Mouse (Mus musculus): ENCODE measurements around the gene Enoph1. TPM values are rescaled to one million over a fixed set of nuclear protein-coding genes. Genes with fewer than 3 reads are reported as not detected.

Enoph1 gene
- polyA plus RNA-seq, 1 experiment from 2014 or later: 45.4 TPM

- no peak for ATAC-seq (ENCODE audit: insufficient number of reproducible peaks, insufficient read depth, low FRiP score, low read depth)
- no peak overlapping the region for H3K4me3 ChIP-seq (ENCODE audit: low read depth, low read length)
- H3K4me1 ChIP-seq (ENCODE audit: control insufficient read depth, insufficient read depth, low read length): peaks cover 4% of the 10 kb centered on the region; the same call in 1 of the 2 replicates
- no peak overlapping the region for H3K9ac ChIP-seq (replicated peaks; ENCODE audit: low read depth, low read length)
- no peaks in the 10 kb centered on the region for H3K27me3 ChIP-seq (ENCODE audit: control insufficient read depth, insufficient read depth, low read length)
- WGBS: 44% methylated on average over 8 of the region's 8 CpGs
- H3K36me3 ChIP-seq (ENCODE audit: control insufficient read depth, insufficient read depth, low read length): no peaks in the 10 kb centered on the region
- H3K4me2 ChIP-seq (replicated peaks; ENCODE audit: low read depth, low read length): no peak overlapping the region
- H3K9me3 ChIP-seq (ENCODE audit: control insufficient read depth, low read depth, low read length): no peaks in the 10 kb centered on the region
- no peak overlapping the region for H3K27ac ChIP-seq (ENCODE audit: low read length)
These were observed 45.3 kb downstream of the Enoph1 start for GRCm38 (mm10) chr5:100085097-100085496.

DNA sequence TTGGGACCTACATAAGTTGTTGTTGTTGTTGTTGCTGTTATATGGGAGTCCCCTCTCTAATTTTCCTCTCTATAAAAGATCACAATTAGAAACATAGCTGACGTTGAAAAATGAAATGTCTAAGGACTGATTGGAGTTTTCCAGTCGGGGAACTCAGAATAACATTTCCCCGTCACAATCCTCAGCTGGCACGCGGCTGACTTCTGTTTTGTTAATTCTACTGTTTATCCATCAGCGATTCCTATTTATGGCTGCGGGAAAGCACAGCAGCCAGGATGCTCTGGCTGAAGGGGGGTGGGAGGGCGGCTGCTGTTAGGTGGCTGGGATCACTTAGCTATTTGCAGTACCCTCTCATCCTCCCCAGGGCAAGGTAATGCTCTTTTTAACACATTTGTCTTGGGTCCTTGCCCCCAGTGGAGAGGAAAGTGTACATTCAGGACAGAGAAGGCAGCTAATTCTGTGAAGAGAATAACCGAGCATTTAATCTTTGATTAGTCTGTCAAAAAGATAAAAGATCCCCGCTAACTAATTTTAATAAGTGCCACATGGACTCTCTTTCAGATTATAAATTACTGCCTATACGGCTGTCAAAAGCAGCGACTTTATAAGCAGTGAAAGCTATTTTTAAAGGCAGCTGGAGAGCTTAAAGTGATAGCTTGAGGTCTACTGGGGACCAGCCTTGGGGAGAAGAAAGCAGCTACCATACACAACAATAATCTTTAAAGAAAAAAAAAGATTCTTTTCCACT lies 50.9 kb downstream of the Enoph1 start:
- ATAC-seq (ENCODE audit: insufficient number of reproducible peaks, insufficient read depth, low FRiP score, low read depth): no peak
- no peaks in the 10 kb centered on the region for H3K9me3 ChIP-seq (ENCODE audit: control insufficient read depth, low read depth, low read length)
- H3K27me3 ChIP-seq (ENCODE audit: control insufficient read depth, insufficient read depth, low read length): no peaks in the 10 kb centered on the region
- peaks cover 12% of the 10 kb centered on the region; the same call in 1 of the 2 replicates for H3K4me1 ChIP-seq (ENCODE audit: control insufficient read depth, insufficient read depth, low read length)
- no peaks in the 10 kb centered on the region for H3K36me3 ChIP-seq (ENCODE audit: control insufficient read depth, insufficient read depth, low read length)
- 29% methylated on average over 12 of the region's 12 CpGs for WGBS
- H3K27ac ChIP-seq (ENCODE audit: low read length): no peak overlapping the region
- H3K4me2 ChIP-seq (replicated peaks; ENCODE audit: low read depth, low read length): peak overlapping the region; percentile 17; the same call in 1 of the 2 replicates
- no peak overlapping the region for H3K4me3 ChIP-seq (ENCODE audit: low read depth, low read length)
- no peak overlapping the region for H3K9ac ChIP-seq (replicated peaks; ENCODE audit: low read depth, low read length)

DNA sequence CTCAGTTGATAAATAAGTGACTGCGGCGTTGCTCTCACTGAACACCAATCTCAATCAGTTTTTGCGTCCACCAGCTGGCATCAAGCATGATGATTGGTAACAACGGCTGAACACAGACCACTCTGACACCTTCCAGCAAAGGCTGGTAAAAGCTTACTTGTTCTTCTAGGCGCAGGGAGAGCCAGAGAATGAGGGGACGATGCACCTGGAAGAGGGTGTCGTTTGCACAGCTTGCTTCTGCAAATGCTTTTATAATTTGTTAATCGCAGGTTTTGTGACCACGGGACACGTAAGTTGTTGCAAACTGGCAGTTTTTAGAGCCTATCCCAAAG lies 51.4 kb downstream of the Enoph1 start:
- no peak for ATAC-seq (ENCODE audit: insufficient number of reproducible peaks, insufficient read depth, low FRiP score, low read depth)
- WGBS: 38% methylated on average over 10 of the region's 10 CpGs
- Histone ChIP-seq H3K4me3 (ENCODE audit: low read depth, low read length) (no peak overlapping the region), H3K4me1 (ENCODE audit: control insufficient read depth, insufficient read depth, low read length) (peaks cover 12% of the 10 kb centered on the region; the same call in 1 of the 2 replicates), H3K9ac (replicated peaks; ENCODE audit: low read depth, low read length) (no peak overlapping the region), H3K4me2 (replicated peaks; ENCODE audit: low read depth, low read length) (peak overlapping the region; percentile 17; the same call in 1 of the 2 replicates), H3K27ac (ENCODE audit: low read length) (no peak overlapping the region), H3K9me3 (ENCODE audit: control insufficient read depth, low read depth, low read length) (no peaks in the 10 kb centered on the region), H3K27me3 (ENCODE audit: control insufficient read depth, insufficient read depth, low read length) (no peaks in the 10 kb centered on the region), H3K36me3 (ENCODE audit: control insufficient read depth, insufficient read depth, low read length) (no peaks in the 10 kb centered on the region)

GRCm38 (mm10) chr5:100091602-100092001 lies 51.8 kb downstream of the Enoph1 start:
- Histone ChIP-seq H3K36me3 (ENCODE audit: control insufficient read depth, insufficient read depth, low read length) (no peaks in the 10 kb centered on the region), H3K9me3 (ENCODE audit: control insufficient read depth, low read depth, low read length) (no peaks in the 10 kb centered on the region), H3K27me3 (ENCODE audit: control insufficient read depth, insufficient read depth, low read length) (no peaks in the 10 kb centered on the region), H3K4me3 (ENCODE audit: low read depth, low read length) (no peak overlapping the region), H3K4me2 (replicated peaks; ENCODE audit: low read depth, low read length) (peak overlapping the region; percentile 17; the same call in 1 of the 2 replicates), H3K27ac (ENCODE audit: low read length) (no peak overlapping the region), H3K4me1 (ENCODE audit: control insufficient read depth, insufficient read depth, low read length) (peaks cover 12% of the 10 kb centered on the region; the same call in 1 of the 2 replicates), H3K9ac (replicated peaks; ENCODE audit: low read depth, low read length) (no peak overlapping the region)
- WGBS: 14% methylated on average over 17 of the region's 17 CpGs
- ATAC-seq (ENCODE audit: insufficient number of reproducible peaks, insufficient read depth, low FRiP score, low read depth): no peak

DNA sequence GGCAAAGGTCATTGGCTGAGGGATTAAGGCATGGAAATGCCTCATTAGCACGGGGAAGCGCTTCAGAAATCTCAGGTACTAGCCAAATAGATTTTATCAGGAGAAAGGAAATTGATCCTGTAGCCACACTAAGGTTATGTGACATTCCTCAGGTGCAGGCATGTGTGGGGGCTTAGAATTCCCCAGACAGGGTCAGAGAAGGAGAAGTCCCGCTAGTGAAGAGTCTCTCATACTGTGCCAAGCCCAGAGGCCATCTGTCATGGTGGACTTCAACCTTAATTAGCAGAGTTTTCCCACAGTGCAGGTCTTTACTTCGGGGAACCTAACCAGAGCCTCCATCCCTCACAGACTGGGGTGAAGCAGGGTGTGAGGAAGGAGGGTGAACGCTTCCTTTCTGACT lies 57.2 kb downstream of the Enoph1 start:
- H3K4me3 ChIP-seq (ENCODE audit: low read depth, low read length): no peak overlapping the region
- H3K4me2 ChIP-seq (replicated peaks; ENCODE audit: low read depth, low read length): no peak overlapping the region
- no peak overlapping the region for H3K27ac ChIP-seq (ENCODE audit: low read length)
- no peaks in the 10 kb centered on the region for H3K9me3 ChIP-seq (ENCODE audit: control insufficient read depth, low read depth, low read length)
- H3K4me1 ChIP-seq (ENCODE audit: control insufficient read depth, insufficient read depth, low read length): no peaks in the 10 kb centered on the region
- H3K9ac ChIP-seq (replicated peaks; ENCODE audit: low read depth, low read length): no peak overlapping the region
- 53% methylated on average over 5 of the region's 5 CpGs for WGBS
- no peaks in the 10 kb centered on the region for H3K36me3 ChIP-seq (ENCODE audit: control insufficient read depth, insufficient read depth, low read length)
- H3K27me3 ChIP-seq (ENCODE audit: control insufficient read depth, insufficient read depth, low read length): no peaks in the 10 kb centered on the region
- ATAC-seq (ENCODE audit: insufficient number of reproducible peaks, insufficient read depth, low FRiP score, low read depth): no peak

- Histone ChIP-seq H3K4me3 (ENCODE audit: low read depth, low read length) (no peak overlapping the region), H3K27ac (ENCODE audit: low read length) (no peak overlapping the region), H3K4me2 (replicated peaks; ENCODE audit: low read depth, low read length) (no peak overlapping the region), H3K4me1 (ENCODE audit: control insufficient read depth, insufficient read depth, low read length) (no peaks in the 10 kb centered on the region; the same call in 1 of the 2 replicates), H3K9ac (replicated peaks; ENCODE audit: low read depth, low read length) (no peak overlapping the region), H3K27me3 (ENCODE audit: control insufficient read depth, insufficient read depth, low read length) (no peaks in the 10 kb centered on the region), H3K9me3 (ENCODE audit: control insufficient read depth, low read depth, low read length) (no peaks in the 10 kb centered on the region), H3K36me3 (ENCODE audit: control insufficient read depth, insufficient read depth, low read length) (no peaks in the 10 kb centered on the region)
- 88% methylated on average over 4 of the region's 4 CpGs for WGBS
- no peak for ATAC-seq (ENCODE audit: insufficient number of reproducible peaks, insufficient read depth, low FRiP score, low read depth)
These were observed 58.2 kb downstream of the Enoph1 start for GRCm38 (mm10) chr5:100097967-100098366.

- 67% methylated on average over 1 of the region's 1 CpGs for WGBS
- H3K27me3 ChIP-seq (ENCODE audit: control insufficient read depth, insufficient read depth, low read length): no peaks in the 10 kb centered on the region
- no peaks in the 10 kb centered on the region for H3K36me3 ChIP-seq (ENCODE audit: control insufficient read depth, insufficient read depth, low read length)
- no peak overlapping the region for H3K4me3 ChIP-seq (ENCODE audit: low read depth, low read length)
- H3K4me1 ChIP-seq (ENCODE audit: control insufficient read depth, insufficient read depth, low read length): no peaks in the 10 kb centered on the region; the same call in 1 of the 2 replicates
- no peak overlapping the region for H3K4me2 ChIP-seq (replicated peaks; ENCODE audit: low read depth, low read length)
- ATAC-seq (ENCODE audit: insufficient number of reproducible peaks, insufficient read depth, low FRiP score, low read depth): no peak
- no peaks in the 10 kb centered on the region for H3K9me3 ChIP-seq (ENCODE audit: control insufficient read depth, low read depth, low read length)
- no peak overlapping the region for H3K9ac ChIP-seq (replicated peaks; ENCODE audit: low read depth, low read length)
- H3K27ac ChIP-seq (ENCODE audit: low read length): no peak overlapping the region
These were observed 62.6 kb downstream of the Enoph1 start for GRCm38 (mm10) chr5:100102395-100102794.

DNA sequence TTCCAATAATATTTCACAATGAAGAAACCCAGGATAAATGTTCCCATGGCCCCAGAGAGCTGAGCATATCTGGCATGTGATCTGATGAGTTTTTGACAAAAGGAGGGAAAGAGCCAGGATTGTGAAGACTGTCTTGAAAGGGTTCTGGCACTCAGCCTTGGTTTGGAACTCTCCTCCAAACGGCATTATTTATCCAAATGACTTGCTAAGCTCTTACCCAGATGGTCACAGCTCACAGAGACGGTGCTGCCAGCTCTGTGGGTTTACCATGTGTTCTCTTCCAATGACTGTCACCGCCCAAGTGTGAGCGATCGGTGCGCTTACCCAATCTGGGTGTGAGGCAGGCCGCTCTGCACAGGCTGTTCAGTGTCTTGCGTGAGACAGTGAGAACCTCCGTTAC lies 69.1 kb downstream of the Enoph1 start:
- H3K27me3 ChIP-seq (ENCODE audit: control insufficient read depth, insufficient read depth, low read length): no peaks in the 10 kb centered on the region
- no peak overlapping the region for H3K4me3 ChIP-seq (ENCODE audit: low read depth, low read length)
- H3K9me3 ChIP-seq (ENCODE audit: control insufficient read depth, low read depth, low read length): no peaks in the 10 kb centered on the region
- ATAC-seq (ENCODE audit: insufficient number of reproducible peaks, insufficient read depth, low FRiP score, low read depth): no peak
- no peaks in the 10 kb centered on the region for H3K36me3 ChIP-seq (ENCODE audit: control insufficient read depth, insufficient read depth, low read length)
- 73% methylated on average over 9 of the region's 9 CpGs for WGBS
- H3K4me1 ChIP-seq (ENCODE audit: control insufficient read depth, insufficient read depth, low read length): no peaks in the 10 kb centered on the region
- H3K27ac ChIP-seq (ENCODE audit: low read length): peak overlapping the region; percentile 11; the same call in 1 of the 2 replicates
- H3K9ac ChIP-seq (replicated peaks; ENCODE audit: low read depth, low read length): no peak overlapping the region
- H3K4me2 ChIP-seq (replicated peaks; ENCODE audit: low read depth, low read length): no peak overlapping the region
